Mouse (Mus musculus) bone marrow macrophage, adult 2 months (primary cell): ENCODE results near the gene Cnmd.

Source experiments
- CTCF ChIP-seq: IDR thresholded peaks from 2 replicates; pipeline ENCODE4 v1.5.1; 2012; ENCODE audit warnings: low read depth, mild to moderate bottlenecking, low read length, moderate library complexity
- POLR2A ChIP-seq: IDR thresholded peaks from 2 replicates; pipeline ENCODE4 v1.6.1; 2012; ENCODE audit warnings: mild to moderate bottlenecking, low read depth, low read length, borderline replicate concordance

GRCm38 (mm10) chr14:79588534-79588951, 73.4 kb downstream of the Cnmd start:
- TF ChIP-seq CTCF = no peak
- no peak for TF ChIP-seq POLR2A
